Mouse (Mus musculus): ENCODE results near the gene C1rl. TPM values are rescaled to one million over a fixed set of nuclear protein-coding genes. Genes with fewer than 3 reads are reported as not detected.
"Not testable (repeated sequence)": the region's sequence is repeated elsewhere in the genome, so short reads cannot be mapped to it uniquely, and the experiment has no call there.

Gene C1rl
- total RNA-seq, 2 experiments from 2014 or later: 0.27 to 0.28 TPM

GRCm38 (mm10) chr6:124459388-124459787 lies 33.5 kb upstream of the C1rl start:
- Histone ChIP-seq H3K4me3 (no peak overlapping the region), H3K27ac (no peak overlapping the region)
- TF ChIP-seq CTCF (conservative IDR thresholded peaks at IDR 0.05): no peak
- DNase-seq (ENCODE audit: low spot score in 2 of 2): no peak

GRCm38 (mm10) chr6:124463881-124464291 lies 29.0 kb upstream of the C1rl start:
- no peak for DNase-seq (ENCODE audit: low spot score in 2 of 2)

DNA sequence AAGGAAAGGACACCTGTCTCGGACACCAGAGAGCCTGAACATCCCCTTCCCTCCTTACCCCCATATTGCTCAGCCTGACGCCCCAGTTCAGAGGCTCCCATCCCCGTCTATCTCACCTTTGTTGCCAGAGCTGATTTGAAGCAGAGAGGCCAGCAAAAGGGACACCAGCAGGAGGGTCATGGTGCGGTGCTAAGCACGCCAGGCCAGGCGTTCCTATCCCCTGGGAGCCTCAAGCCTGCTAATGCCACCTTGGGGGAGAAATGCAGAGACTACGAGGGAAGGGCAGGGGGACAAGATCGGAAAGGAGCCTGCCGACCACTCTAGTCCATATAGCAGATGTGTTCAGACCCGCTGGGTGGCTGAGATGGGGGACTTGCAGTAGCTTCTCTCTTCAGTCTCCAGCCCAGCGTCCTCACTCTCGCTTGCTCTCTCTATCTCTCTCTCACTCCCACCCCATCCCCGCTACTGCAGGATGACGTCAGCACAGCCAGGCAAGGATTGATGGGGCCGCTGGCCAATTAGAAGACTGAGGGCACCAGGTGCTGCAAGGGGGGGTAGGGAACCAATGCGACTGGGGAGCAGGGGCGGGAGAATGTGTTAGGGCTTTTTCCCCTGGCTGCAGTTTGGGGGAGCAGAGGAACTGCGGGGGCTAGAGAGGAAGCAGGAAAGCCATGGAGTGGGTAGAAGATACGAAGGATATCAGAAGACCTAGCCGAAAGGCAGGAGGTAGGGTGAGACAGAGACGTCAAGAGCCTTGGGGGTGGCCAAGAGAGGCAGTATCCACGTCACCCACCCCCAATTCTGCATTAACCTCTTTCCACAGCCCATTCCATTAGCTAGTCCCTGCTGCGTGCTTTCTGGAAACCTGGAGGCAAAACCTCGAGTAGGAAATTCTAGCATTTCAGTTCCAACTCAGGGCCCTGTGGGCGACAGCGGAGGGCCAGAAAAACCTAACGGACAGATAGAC lies 28.3 kb upstream of the C1rl start, which contains the start of gene Clstn3:
TSS of gene Clstn3 (minus strand) at position 490 of the 967 bp plus-strand sequence.
- DNase-seq (ENCODE audit: low spot score in 2 of 2): peak; percentile 94 to 95
- Histone ChIP-seq H3K4me3 (peak within 1 kb of the TSS; percentile 80), H3K27ac (peak within 1 kb of the TSS; percentile 96)
- TF ChIP-seq CTCF (conservative IDR thresholded peaks at IDR 0.05): peak; percentile 9; the same call in 1 of the 2 replicates

More at GRCm38 (mm10) chr6:124463881-124464291, 29.0 kb upstream of the C1rl start:
- Histone ChIP-seq H3K4me3 (peak overlapping the region; percentile 80), H3K27ac (peak overlapping the region; percentile 96)
- TF ChIP-seq CTCF (conservative IDR thresholded peaks at IDR 0.05): no peak

DNA sequence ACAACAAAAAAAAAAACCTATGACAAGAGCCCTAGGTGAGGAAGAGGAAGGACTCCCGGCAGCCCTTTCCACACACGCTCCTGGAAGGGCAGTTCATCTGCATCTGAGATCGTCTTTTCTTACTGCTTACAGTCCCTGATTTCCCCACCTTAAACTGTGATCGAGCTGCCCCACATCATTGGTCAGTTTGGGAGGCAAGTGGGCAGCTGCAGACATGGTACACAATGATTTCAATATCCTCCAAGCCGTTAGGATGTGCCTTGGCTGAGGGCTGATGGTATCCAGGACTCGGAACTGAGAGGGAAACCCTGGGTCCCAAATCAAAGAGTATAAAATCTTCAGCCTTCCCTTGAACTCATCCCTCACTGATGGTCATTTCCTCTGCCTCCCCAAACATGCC lies 27.6 kb upstream of the C1rl start:
- H3K27ac ChIP-seq: peak overlapping the region; percentile 96
- H3K4me3 ChIP-seq: peak overlapping the region; percentile 80
- DNase-seq (ENCODE audit: low spot score in 2 of 2): no peak
- no peak for TF ChIP-seq CTCF (conservative IDR thresholded peaks at IDR 0.05)

GRCm38 (mm10) chr6:124465729-124466128 lies 27.2 kb upstream of the C1rl start:
- Histone ChIP-seq H3K27ac (peak overlapping the region; percentile 96), H3K4me3 (no peak overlapping the region; the same call in 1 of the 2 replicates)
- no peak for DNase-seq (ENCODE audit: low spot score in 2 of 2)
- no peak for TF ChIP-seq CTCF (conservative IDR thresholded peaks at IDR 0.05)

DNA sequence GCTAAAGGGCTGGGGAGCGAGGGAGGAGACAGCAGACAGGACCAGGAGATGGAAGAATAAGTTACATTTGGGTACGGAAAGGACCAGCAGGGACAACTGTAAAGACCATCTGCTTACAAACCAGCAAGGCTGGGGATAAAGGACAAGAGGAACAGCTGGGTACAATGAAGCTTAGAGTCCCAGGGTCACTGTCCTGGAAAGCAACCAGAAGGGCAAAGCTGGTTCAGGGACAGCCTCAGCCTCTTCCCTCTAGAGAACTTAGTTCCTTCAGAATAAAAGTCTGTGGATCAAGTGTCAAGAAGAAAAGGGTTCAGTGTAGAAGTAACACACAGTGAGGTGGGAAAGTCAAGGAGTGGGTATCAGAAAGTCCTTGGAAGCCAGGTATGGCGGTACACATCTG lies 21.8 kb upstream of the C1rl start:
- Histone ChIP-seq H3K27ac (no peak overlapping the region), H3K4me3 (no peak overlapping the region)
- no peak for TF ChIP-seq CTCF (conservative IDR thresholded peaks at IDR 0.05)
- no peak for DNase-seq (ENCODE audit: low spot score in 2 of 2)

DNA sequence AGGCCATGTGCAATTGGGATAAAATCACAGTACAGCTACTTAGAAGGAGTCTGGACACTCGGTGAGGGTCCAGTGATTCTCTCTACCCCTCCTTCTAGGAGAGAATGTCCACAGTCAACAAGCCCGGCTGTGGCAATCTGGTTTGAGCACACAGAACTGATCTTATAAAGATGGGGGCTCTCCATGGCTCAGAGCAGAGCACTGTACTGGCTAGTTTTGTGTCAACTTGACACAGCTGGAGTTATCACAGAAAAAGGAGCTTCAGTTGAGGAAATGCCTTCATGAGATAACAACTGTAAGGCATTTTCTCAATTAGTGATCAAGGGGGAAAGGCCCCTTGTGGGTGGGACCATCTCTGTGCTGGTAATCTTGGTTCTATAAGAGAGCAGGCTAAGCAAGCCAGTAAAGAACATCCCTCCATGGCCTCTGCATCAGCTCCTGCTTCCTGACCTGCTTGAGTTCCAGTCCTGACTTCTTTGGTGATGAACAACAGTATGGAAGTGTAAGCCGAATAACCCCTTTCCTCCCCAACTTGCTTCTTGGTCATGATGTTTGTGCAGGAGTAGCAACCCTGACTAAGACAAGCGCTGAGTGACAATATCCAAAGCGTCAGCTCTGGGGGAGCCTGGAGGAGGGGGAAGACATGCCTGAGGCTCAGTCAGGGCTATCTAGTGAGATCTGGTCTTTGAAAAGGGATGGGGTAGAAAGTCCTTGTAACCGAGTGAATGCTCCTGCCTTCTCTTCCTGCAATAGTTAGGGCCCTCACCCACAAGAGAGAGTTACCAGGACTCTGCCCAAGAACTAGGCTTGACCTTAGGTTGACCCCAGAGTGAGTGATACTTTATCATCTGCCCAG lies 20.9 kb upstream of the C1rl start:
- H3K4me3 ChIP-seq; H3K27ac ChIP-seq; DNase-seq (ENCODE audit: low spot score in 2 of 2): not testable (repeated sequence)

GRCm38 (mm10) chr6:124472801-124473200 lies 20.1 kb upstream of the C1rl start:
- no peak overlapping the region for H3K27ac ChIP-seq
- peak; percentile 90 for TF ChIP-seq CTCF (conservative IDR thresholded peaks at IDR 0.05)
- DNase-seq (ENCODE audit: low spot score in 2 of 2): peak in 1 of 2 experiments; percentile 58

DNA sequence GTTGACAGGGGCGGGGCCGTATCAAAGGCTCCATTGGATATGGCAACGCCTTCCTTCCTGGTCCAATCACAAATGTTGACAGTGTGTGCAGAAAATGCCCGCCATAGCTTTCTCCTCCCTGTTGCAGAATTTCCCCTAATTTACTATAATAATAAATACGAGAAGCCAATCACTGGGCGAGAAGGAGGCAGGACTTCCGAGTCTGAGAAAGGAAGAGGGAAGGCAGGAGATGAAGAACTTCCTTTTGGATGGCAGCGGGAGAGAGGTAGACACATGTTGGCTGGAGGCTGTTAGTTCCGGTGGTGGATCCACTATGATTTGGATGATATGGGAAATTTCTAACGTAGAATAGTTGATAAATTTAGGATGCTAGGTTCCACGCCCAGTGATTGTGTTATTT lies 18.3 kb upstream of the C1rl start:
- DNase-seq (ENCODE audit: low spot score in 2 of 2): no peak

More at GRCm38 (mm10) chr6:124472801-124473200, 20.1 kb upstream of the C1rl start:
- no peak overlapping the region for H3K4me3 ChIP-seq

GRCm38 (mm10) chr6:124475335-124476075 lies 17.4 kb upstream of the C1rl start:
- H3K27ac ChIP-seq; H3K4me3 ChIP-seq; DNase-seq (ENCODE audit: low spot score in 2 of 2): not testable (repeated sequence)
- TF ChIP-seq CTCF (conservative IDR thresholded peaks at IDR 0.05): 0 out of 2 replicates have a peak, but pooled peaks have one; percentile 24

More for the DNA sequence above, 18.3 kb upstream of the C1rl start:
- no peak overlapping the region for H3K4me3 ChIP-seq
- H3K27ac ChIP-seq: no peak overlapping the region
- no peak for TF ChIP-seq CTCF (conservative IDR thresholded peaks at IDR 0.05)

DNA sequence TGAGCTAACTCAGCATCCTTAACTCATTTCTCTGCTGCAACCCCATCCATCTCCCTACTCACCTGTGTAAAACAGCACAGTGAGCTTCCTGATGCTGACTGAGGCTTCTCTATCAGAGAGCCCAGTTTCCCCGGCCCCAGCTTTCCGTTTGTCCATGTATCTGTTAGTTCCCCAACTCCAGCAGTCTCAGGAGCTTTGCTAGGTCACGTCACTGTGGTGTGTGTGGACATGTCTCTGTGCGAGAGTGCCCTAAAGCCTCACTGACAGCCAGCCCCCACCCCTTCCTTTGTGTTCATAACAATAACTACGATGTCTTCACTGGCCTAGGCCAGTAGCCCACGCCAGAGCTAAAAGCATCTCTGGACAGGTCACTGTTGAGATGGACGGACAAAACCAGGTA lies 16.7 kb upstream of the C1rl start:
- TF ChIP-seq CTCF (conservative IDR thresholded peaks at IDR 0.05): no peak
- no peak overlapping the region for H3K27ac ChIP-seq
- no peak for DNase-seq (ENCODE audit: low spot score in 2 of 2)

GRCm38 (mm10) chr6:124476796-124477195 lies 16.1 kb upstream of the C1rl start:
- TF ChIP-seq CTCF (conservative IDR thresholded peaks at IDR 0.05): no peak
- no peak for DNase-seq (ENCODE audit: low spot score in 2 of 2)
- no peak overlapping the region for H3K4me3 ChIP-seq
- H3K27ac ChIP-seq: no peak overlapping the region

More for the DNA sequence above, 16.7 kb upstream of the C1rl start:
- no peak overlapping the region for H3K4me3 ChIP-seq
